Mouse (Mus musculus): ENCODE measurements around the gene Arpc5l. TPM values are rescaled to one million over a fixed set of nuclear protein-coding genes. Genes with fewer than 3 reads are reported as not detected.

The Arpc5l gene
- polyA plus RNA-seq, 2 experiments from 2014 or later: 101 to 124 TPM

Other genes with a start within 250 kb of the Arpc5l start
- gene Nr6a1, start 77.7 kb upstream of the Arpc5l start, polyA plus RNA-seq (2017; shearing (Covaris generic)): under 1 TPM; 0.57 to 0.90 TPM
- not detected for gene Olfml2a, start 73.4 kb upstream of the Arpc5l start, polyA plus RNA-seq (2017; shearing (Covaris generic))
- 1 to 10 TPM in 1 of 2 experiments, under 1 TPM in 1; 0.81 to 1.0 TPM for gene Wdr38, start 7.9 kb upstream of the Arpc5l start, polyA plus RNA-seq (2017; shearing (Covaris generic))
- gene Rpl35, start 276 bp downstream of the Arpc5l start, polyA plus RNA-seq (2017; shearing (Covaris generic)): 1,000 to 10,000 TPM; 1,861 to 2,080 TPM
- gene Golga1, start 60.2 kb downstream of the Arpc5l start, polyA plus RNA-seq (2017; shearing (Covaris generic)): 10 to 100 TPM; 36.5 to 36.6 TPM
- gene Scai, start 185.4 kb downstream of the Arpc5l start, polyA plus RNA-seq (2017; shearing (Covaris generic)): 10 to 100 TPM; 12.8 to 16.7 TPM
- 100 to 1,000 TPM in 1 of 2 experiments, 10 to 100 TPM in 1; 95.6 to 125 TPM for gene Ppp6c, start 221.1 kb downstream of the Arpc5l start, polyA plus RNA-seq (2017; shearing (Covaris generic))